Mouse (Mus musculus) megakaryocyte, embryonic 14.5 days (primary cell): ENCODE measurements around the gene Tomm20.

Source experiments
- FLI1 ChIP-seq: IDR thresholded peaks from 2 replicates; pipeline ENCODE4 v1.6.1; 2012; ENCODE audit warnings: low read length, inconsistent platforms, mixed read lengths
- GATA1 ChIP-seq: IDR thresholded peaks from 3 replicates; pipeline ENCODE4 v1.6.1; 2012; ENCODE audit warnings: mixed read lengths, low read length, inconsistent platforms, borderline replicate concordance

- TF ChIP-seq FLI1 (no peak), GATA1 (no peak)
These were observed 13.0 kb downstream of the Tomm20 start for GRCm38 (mm10) chr8:126932656-126933055.
